Mouse (Mus musculus): ENCODE measurements at regions not wholly inside any gene's neighbourhood (a gene's known extent, or its start where the extent isn't known, plus 50 kb on each side); places are given as distances from the start of the nearest gene placed in this dataset.
"Not testable (repeated sequence)": the region's sequence is repeated elsewhere in the genome, so short reads cannot be mapped to it uniquely, and the experiment has no call there.

GRCm38 (mm10) chr14:37820918-37821632 lies 686.0 kb upstream of the Ghitm start:
- intact Hi-C loops (cut with DNase I) = no loop called here
- DNase-seq (ENCODE audit: low spot score in 2 of 2) = no peak

GRCm38 (mm10) chr14:37819959-37820358 lies 684.9 kb upstream of the Ghitm start:
- no peak for DNase-seq (ENCODE audit: low spot score in 2 of 2)
- intact Hi-C loops (cut with DNase I) = no loop called here

GRCm38 (mm10) chr14:37795642-37796041 lies 660.6 kb upstream of the Ghitm start:
- intact Hi-C loops (cut with DNase I) = no loop called here
- peak in 1 of 2 experiments; percentile 37 for DNase-seq (ENCODE audit: low spot score in 2 of 2)

- intact Hi-C loops (cut with DNase I) = no loop called here
- no peak for DNase-seq (ENCODE audit: low spot score in 2 of 2)
Measured at GRCm38 (mm10) chr14:37765729-37766128, 630.7 kb upstream of the Ghitm start.

- intact Hi-C loops (cut with DNase I) = not testable (repeated sequence)
Measured at GRCm38 (mm10) chr14:37749661-37750060, 614.6 kb upstream of the Ghitm start.

GRCm38 (mm10) chr14:37749162-37749561 lies 614.1 kb upstream of the Ghitm start:
- DNase-seq (ENCODE audit: low spot score in 2 of 2) = no peak
- intact Hi-C loops (cut with DNase I) = no loop called here

More at GRCm38 (mm10) chr14:37749661-37750060, 614.6 kb upstream of the Ghitm start:
- DNase-seq (ENCODE audit: low spot score in 2 of 2) = not testable (repeated sequence)

- intact Hi-C loops (cut with DNase I) = no loop called here
- no peak for DNase-seq (ENCODE audit: low spot score in 2 of 2)
Measured at GRCm38 (mm10) chr14:37743048-37743447, 608.0 kb upstream of the Ghitm start.

GRCm38 (mm10) chr14:37742426-37742825 lies 607.4 kb upstream of the Ghitm start:
- intact Hi-C loops (cut with DNase I); DNase-seq (ENCODE audit: low spot score in 2 of 2): not testable (repeated sequence)
